Mouse (Mus musculus) forebrain, embryonic 12.5 days (tissue): ENCODE measurements around the gene Coa3. TPM values are rescaled to one million over a fixed set of nuclear protein-coding genes. Genes with fewer than 3 reads are reported as not detected.

Source experiments
- polyA plus RNA-seq: library from polyadenylated mRNA; unstranded; fragments of >200 nt; fragmentation: Nextera tagmentation; extraction: Ambion mirVana; gene quantifications from 2 replicates; pipeline ENCODE4 v1.2.1, GENCODE M21; 2016

Gene Coa3
- polyA plus RNA-seq, 1 experiment from 2014 or later, result 183 TPM

Other genes with a start within 250 kb of the Coa3 start
- gene Naglu, start 209.1 kb downstream of the Coa3 start, polyA plus RNA-seq, result 7.8 and 8.7 TPM in 2 replicates
- 0.19 and 0.33 TPM in 2 replicates for gene Hsd17b1, start 200.7 kb downstream of the Coa3 start, polyA plus RNA-seq
- 50.7 and 50.9 TPM in 2 replicates for gene Coasy, start 196.5 kb downstream of the Coa3 start, polyA plus RNA-seq
- gene Mlx, start 191.8 kb downstream of the Coa3 start, polyA plus RNA-seq, result 47.6 and 52.6 TPM in 2 replicates
- gene Psmc3ip, start 183.7 kb downstream of the Coa3 start, polyA plus RNA-seq, result 59.0 and 62.1 TPM in 2 replicates
- 18.6 and 19.3 TPM in 2 replicates for gene Retreg3, start 159.2 kb downstream of the Coa3 start, polyA plus RNA-seq
- 103 and 108 TPM in 2 replicates for gene Tubg1, start 159.2 kb downstream of the Coa3 start, polyA plus RNA-seq
- 7.6 and 8.3 TPM in 2 replicates for gene Tubg2, start 123.2 kb downstream of the Coa3 start, polyA plus RNA-seq
- 0.46 and 0.57 TPM in 2 replicates for gene Cntnap1, start 108.6 kb downstream of the Coa3 start, polyA plus RNA-seq
- 9.2 and 9.6 TPM in 2 replicates for gene Plekhh3, start 107.8 kb downstream of the Coa3 start, polyA plus RNA-seq
- gene Ccr10, start 103.7 kb downstream of the Coa3 start, polyA plus RNA-seq, result 0.10 TPM in 1 of 2 replicates, not detected in the other
- gene Ezh1, start 52.7 kb downstream of the Coa3 start, polyA plus RNA-seq, result 11.1 and 12.5 TPM in 2 replicates
- 43.7 and 49.6 TPM in 2 replicates for gene Ramp2, start 33.1 kb downstream of the Coa3 start, polyA plus RNA-seq
- gene Vps25, start 25.4 kb downstream of the Coa3 start, polyA plus RNA-seq, result 90.4 and 93.1 TPM in 2 replicates
- 5.7 and 7.5 TPM in 2 replicates for gene Wnk4, start 18.5 kb downstream of the Coa3 start, polyA plus RNA-seq
- 1.6 TPM in 2 replicates for gene Cntd1, start 102 bp downstream of the Coa3 start, polyA plus RNA-seq
- gene Becn1, start 23.2 kb upstream of the Coa3 start, polyA plus RNA-seq, result 164 and 169 TPM in 2 replicates
- gene Psme3, start 37.1 kb upstream of the Coa3 start, polyA plus RNA-seq, result 182 and 189 TPM in 2 replicates
- 2.9 and 3.1 TPM in 2 replicates for gene Aoc2, start 45.9 kb upstream of the Coa3 start, polyA plus RNA-seq
- not detected in 2 replicates for gene Aoc3, start 51.5 kb upstream of the Coa3 start, polyA plus RNA-seq
- not detected in 2 replicates for gene G6pc, start 88.4 kb upstream of the Coa3 start, polyA plus RNA-seq
- 94.3 and 98.7 TPM in 2 replicates for gene Aarsd1, start 138.5 kb upstream of the Coa3 start, polyA plus RNA-seq
- 5.8 and 6.5 TPM in 2 replicates for gene Gm27029, start 145.7 kb upstream of the Coa3 start, polyA plus RNA-seq
- 27.3 and 27.8 TPM in 2 replicates for gene Rundc1, start 146.0 kb upstream of the Coa3 start, polyA plus RNA-seq
- 2.1 and 2.5 TPM in 2 replicates for gene Ptges3l, start 146.2 kb upstream of the Coa3 start, polyA plus RNA-seq
- gene Rpl27, start 163.2 kb upstream of the Coa3 start, polyA plus RNA-seq, result 354 and 378 TPM in 2 replicates
- gene Ifi35, start 169.3 kb upstream of the Coa3 start, polyA plus RNA-seq, result 2.2 TPM in 2 replicates
- 101 and 105 TPM in 2 replicates for gene Rnd2, start 185.9 kb upstream of the Coa3 start, polyA plus RNA-seq
- 62.9 and 65.4 TPM in 2 replicates for gene Vat1, start 187.1 kb upstream of the Coa3 start, polyA plus RNA-seq